ENCODE assay signal across 8 mouse cellular contexts in the genomic region with DNA sequence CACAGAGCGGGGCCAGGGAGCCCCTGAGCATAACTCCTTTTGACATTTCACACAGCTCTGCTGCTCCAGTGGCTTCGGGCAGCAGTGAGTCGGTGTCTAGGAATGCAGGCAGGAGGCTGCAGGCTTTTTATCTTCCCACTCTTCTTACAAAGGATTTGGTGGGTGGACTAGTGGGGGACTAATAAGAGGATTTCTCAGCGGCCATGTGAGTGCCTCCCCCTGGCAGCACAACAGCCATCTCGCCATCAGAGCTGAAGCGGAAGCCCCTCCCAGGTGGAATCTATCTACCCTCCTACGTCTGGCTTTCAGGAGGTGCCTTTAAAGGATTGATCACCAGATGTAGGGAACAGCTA. TPM values are rescaled to one million over a fixed set of nuclear protein-coding genes. Genes with fewer than 3 reads are reported as not detected.
DNase-seq lines count a peak whose midpoint lies in the region; ATAC-seq lines count a peak whose summit lies in the region.

No protein-coding gene starts in this region.

- peak overlapping the region; percentile 95 for H3K27ac ChIP-seq in heart, embryonic 13.5 days (replicated peaks)

- H3K4me1 ChIP-seq in heart, embryonic 13.5 days = peaks cover 62% of the 10 kb centered on the region

- H3K27me3 ChIP-seq in heart, embryonic 13.5 days (replicated peaks) = no peaks in the 10 kb centered on the region

- H3K36me3 ChIP-seq in heart, embryonic 13.5 days = no peaks in the 10 kb centered on the region

- peak overlapping the region; percentile 61 for H3K4me2 ChIP-seq in heart, embryonic 13.5 days

- ATAC-seq in heart, embryonic 13.5 days (ENCODE audit: extremely low read depth, insufficient number of reproducible peaks, low FRiP score, low TSS enrichment) = no peak
- no peak for ATAC-seq in cerebellum, adult (ENCODE audit: insufficient number of reproducible peaks, low FRiP score, low TSS enrichment)

- WGBS in heart, embryonic 13.5 days = 9% methylated on average over 7 of the region's 7 CpGs

- peak overlapping the region; percentile 57 for H3K9ac ChIP-seq in heart, embryonic 13.5 days

- H3K4me3 ChIP-seq in heart, embryonic 13.5 days = peak overlapping the region; percentile 25

- no peaks in the 10 kb centered on the region for H3K9me3 ChIP-seq in heart, embryonic 13.5 days

- DNase-seq in heart, postnatal 4 days = no peak
- DNase-seq in R1 (ENCODE audit: low read depth, low spot score) = peak; percentile 48
- DNase-seq in heart, postnatal 10 days = peak; percentile 21 to 32
- DNase-seq in neural tube, embryonic 10.5 days (ENCODE audit: extremely low spot score, low spot score) = peak; percentile 43
- DNase-seq in thymus, postnatal 36 days = no peak
- DNase-seq in spleen, postnatal 4 days (ENCODE audit: low spot score in 2 of 2) = no peak

- intact Hi-C loops in heart, postnatal 10 days (cut with DNase I) = no loop called here

RNA-seq across cellular contexts. Expression of a gene that starts 34.7 kb away (rescaled TPM):
- polyA plus RNA-seq in heart, embryonic 13.5 days (2015; fragmentation: Nextera tagmentation; extraction: Ambion mirVana) = 50.4 and 58.3 TPM in 2 replicates
- 10 to 100 TPM; 31.8 to 34.4 TPM for total RNA-seq in heart, postnatal 4 days (2021)
- 10 to 100 TPM; 25.2 to 27.7 TPM for total RNA-seq in heart, postnatal 10 days (2021)

RNA-seq across cellular contexts. Expression of a gene that starts 44.1 kb away (rescaled TPM):
- 19.0 and 25.9 TPM in 2 replicates for polyA plus RNA-seq in heart, embryonic 13.5 days (2015; fragmentation: Nextera tagmentation; extraction: Ambion mirVana)
- total RNA-seq in heart, postnatal 4 days (2021) = 10 to 100 TPM; 11.7 to 12.0 TPM
- 10 to 100 TPM; 25.2 to 31.0 TPM for total RNA-seq in heart, postnatal 10 days (2021)

Comparison
In these comparisons a context has a peak if more than half of its experiments do, and no peak if none do; other contexts are left out.
1. DNase-seq: peak in R1 (single experiment), heart, postnatal 10 days (2 of 2) and neural tube, embryonic 10.5 days (single experiment); none in heart, postnatal 4 days (single experiment), thymus, postnatal 36 days (0 of 2) and spleen, postnatal 4 days (0 of 2).